Mouse (Mus musculus) bone marrow, adult 2 months (tissue): ENCODE data around the gene Eif1. TPM values are rescaled to one million over a fixed set of nuclear protein-coding genes. Genes with fewer than 3 reads are reported as not detected.

ENCODE experiments used
- H3K27ac ChIP-seq: fragments of 200-500 bp; 2 replicates; pipeline ENCODE4 v1.5.1; 2012; ENCODE audit warnings: low read depth, mild to moderate bottlenecking, control low read depth, inconsistent platforms, low read length; ENCODE audit not compliant: control insufficient read depth, poor library complexity, insufficient read depth
- H3K4me1 ChIP-seq: fragments of 200-500 bp; 2 replicates; pipeline ENCODE4 v1.6.1; 2011; ENCODE audit warnings: low read length; ENCODE audit not compliant: control insufficient read depth, insufficient read depth
- H3K4me3 ChIP-seq: fragments of 200-500 bp; replicated peaks from 2 replicates; pipeline ENCODE3; 2011; ENCODE audit warnings: mild to moderate bottlenecking, low read depth, low read length, control low read depth; ENCODE audit not compliant: control insufficient read depth
- CTCF ChIP-seq: fragments of 200-500 bp; IDR thresholded peaks from 2 replicates; pipeline ENCODE4 v1.5.1; 2011; ENCODE audit warnings: low read length, control low read depth; ENCODE audit not compliant: control insufficient read depth, insufficient read depth
- POLR2A ChIP-seq: fragments of 200-500 bp; IDR thresholded peaks from 2 replicates; pipeline ENCODE4 v1.6.1; 2011; ENCODE audit warnings: low read depth, mild to moderate bottlenecking, control low read depth, low read length, borderline replicate concordance; ENCODE audit not compliant: control insufficient read depth
- WGBS: fragments of 180-500 bp; shearing (Covaris S2); methylation state at CpG from one replicate; pipeline ENCODE4 v1.1.7; 2018; 5-methylcytosine and 5-hydroxymethylcytosine counted together
- polyA plus RNA-seq: library from polyadenylated mRNA; stranded (reverse); fragments of >200 nt; gene quantifications from 2 replicates; pipeline ENCODE4 v1.2.4, GENCODE M21; 2011; ENCODE audit warnings: low replicate concordance; ENCODE audit not compliant: missing spikeins, insufficient read depth, insufficient read length

Gene Eif1
- polyA plus RNA-seq, result 807 and 1,107 TPM in 2 replicates

DNA sequence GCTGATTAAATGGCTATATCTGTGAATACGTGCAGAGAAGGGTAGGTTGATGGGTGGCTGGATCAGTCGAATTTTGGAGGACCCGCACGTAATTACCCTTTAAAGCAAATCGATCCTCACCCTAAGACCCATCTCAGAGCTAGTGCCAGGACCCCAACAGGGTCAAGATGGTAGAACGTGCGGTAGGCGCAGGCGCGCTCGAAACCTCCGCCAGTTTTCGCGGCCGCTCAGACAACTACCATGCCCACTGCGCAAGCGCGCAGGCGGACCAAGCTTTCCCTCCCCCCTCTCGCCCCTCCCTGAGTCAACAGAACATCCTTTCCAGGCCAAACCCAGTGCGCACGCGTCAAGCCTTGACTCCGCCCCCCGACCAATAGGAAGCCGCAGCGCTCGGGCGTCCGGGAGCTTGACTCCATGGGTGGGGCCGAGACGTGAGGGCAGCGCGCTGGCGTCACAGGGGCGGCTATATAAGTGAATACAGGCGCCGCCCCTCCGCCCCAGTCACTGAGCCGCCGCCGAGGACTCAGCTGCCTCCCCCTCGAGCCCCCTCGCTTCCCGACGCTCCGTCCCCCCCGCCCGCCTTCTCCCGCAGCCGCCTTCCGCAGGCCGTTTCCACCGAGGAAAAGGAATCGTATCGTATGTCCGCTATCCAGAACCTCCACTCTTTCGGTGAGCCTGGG, at the start of gene Eif1:
Gene Eif1 (plus strand): TSS at position 394 of the 680 bp plus-strand sequence.
- peak within 1 kb of the TSS; percentile 99 for H3K27ac ChIP-seq
- TF ChIP-seq CTCF (no peak), POLR2A (peak; percentile 39; the same call in 1 of the 2 replicates)
- H3K4me3 ChIP-seq, result peak within 1 kb of the TSS; percentile 92
- no peaks in the 10 kb centered on the region; the same call in 1 of the 2 replicates for H3K4me1 ChIP-seq
- under 1% methylated on average over 58 of the region's 58 CpGs for WGBS

DNA sequence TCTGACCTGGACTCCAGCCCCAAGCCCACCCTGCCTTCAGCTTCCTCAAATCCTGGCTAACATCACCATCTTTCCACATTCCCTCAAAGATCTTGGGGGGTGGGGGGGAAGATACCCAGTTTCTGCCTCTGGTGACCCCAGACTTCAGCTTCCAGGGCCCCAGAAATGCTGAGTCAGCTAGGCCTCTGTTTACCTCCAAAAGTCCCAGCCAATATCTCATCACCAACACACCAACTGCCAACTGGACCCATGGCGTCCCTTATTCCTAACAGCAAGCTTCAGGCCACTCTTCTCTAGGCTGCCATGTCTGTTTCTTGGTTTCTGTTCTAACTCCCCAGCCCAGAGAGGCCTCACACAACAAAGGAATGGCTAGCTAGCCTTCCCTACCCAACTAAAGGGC, 47.8 kb upstream of the Eif1 start:
- 59% methylated on average over 1 of the region's 1 CpGs for WGBS
- Histone ChIP-seq H3K27ac (no peak overlapping the region), H3K4me3 (no peak overlapping the region), H3K4me1 (no peaks in the 10 kb centered on the region)
- TF ChIP-seq POLR2A (no peak), CTCF (no peak)

DNA sequence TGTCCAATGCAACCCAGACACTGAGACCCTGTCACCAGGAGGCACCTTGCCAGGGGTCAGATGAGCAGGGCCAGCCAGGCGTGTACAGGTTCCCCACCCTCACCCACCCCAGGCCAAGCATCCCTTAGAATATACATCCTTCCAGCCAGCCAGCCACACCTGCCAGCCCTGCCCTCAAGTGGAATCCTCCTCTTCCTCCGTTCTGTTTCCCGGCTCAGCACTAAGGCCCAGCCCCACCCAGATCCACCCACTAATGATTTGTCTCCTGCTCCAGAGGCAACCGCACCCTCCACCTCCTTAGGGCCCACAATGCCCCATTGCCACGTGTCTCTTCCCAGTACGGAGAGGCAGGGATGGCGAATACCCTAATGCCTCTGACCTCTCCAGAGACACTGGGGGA, 45.0 kb upstream of the Eif1 start:
- Histone ChIP-seq H3K27ac (no peak overlapping the region), H3K4me3 (no peak overlapping the region), H3K4me1 (no peaks in the 10 kb centered on the region)
- TF ChIP-seq CTCF (no peak), POLR2A (no peak)
- WGBS, result 73% methylated on average over 7 of the region's 7 CpGs

DNA sequence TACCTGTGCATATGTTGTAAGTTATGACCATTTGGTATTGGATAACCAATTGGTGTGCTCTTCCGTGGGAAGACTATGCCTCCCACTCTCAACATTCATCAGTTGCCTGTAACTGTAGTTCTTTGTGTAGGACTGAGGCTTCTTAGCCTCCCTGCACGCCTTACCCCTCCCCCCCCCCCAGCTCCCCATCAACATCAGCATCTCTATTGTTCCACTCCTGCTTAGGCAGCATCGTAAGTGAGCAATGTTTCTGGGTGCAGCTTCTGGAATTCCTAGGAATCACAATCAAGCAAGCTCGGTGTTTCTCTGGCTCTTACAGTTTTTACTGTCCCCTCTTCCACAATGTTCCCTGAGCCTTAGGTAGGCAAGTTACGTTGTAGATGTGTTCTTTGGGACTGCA, 44.2 kb upstream of the Eif1 start:
- Histone ChIP-seq H3K4me3 (no peak overlapping the region), H3K4me1 (no peaks in the 10 kb centered on the region), H3K27ac (no peak overlapping the region)
- TF ChIP-seq CTCF (no peak), POLR2A (no peak)
- 58% methylated on average over 5 of the region's 5 CpGs for WGBS

DNA sequence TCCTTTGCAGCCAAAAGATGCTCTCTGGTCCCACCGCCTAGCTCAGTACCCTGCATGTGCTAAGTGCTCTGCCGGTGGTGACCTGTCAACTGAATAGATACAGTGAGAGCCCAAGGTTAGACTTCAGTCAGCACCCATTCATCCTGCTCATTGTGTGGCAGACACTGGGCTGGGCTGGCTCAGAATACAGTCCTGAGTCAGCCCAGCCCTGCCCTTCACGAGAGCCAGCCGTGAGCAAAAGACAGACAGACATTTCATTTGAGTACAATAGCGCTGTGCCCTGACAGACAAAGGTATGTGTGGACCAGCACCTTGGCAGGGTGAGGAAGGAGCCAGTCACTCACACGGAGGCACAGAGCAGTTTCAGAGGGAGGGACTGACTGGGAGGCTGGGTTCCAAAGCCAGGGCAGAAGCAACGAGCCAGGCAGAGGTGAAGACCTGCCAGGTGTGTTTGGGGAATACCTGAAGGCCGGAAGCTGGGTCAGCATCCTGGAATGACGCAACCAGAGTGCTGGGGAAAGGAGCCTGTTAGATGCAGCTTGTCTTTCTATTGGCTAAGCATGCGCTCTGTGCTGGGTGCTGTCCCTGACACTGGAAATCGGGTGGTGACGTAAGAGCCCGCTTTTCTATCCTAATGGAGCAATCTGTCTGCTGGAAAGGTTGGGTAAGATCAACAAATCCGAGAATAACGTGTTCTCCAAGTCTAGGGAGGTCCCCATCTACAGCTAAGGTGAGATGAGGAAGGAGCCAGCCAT, 41.8 kb upstream of the Eif1 start:
- Histone ChIP-seq H3K4me3 (no peak overlapping the region), H3K4me1 (no peaks in the 10 kb centered on the region), H3K27ac (no peak overlapping the region)
- 57% methylated on average over 15 of the region's 15 CpGs for WGBS
- TF ChIP-seq POLR2A (no peak), CTCF (no peak)

DNA sequence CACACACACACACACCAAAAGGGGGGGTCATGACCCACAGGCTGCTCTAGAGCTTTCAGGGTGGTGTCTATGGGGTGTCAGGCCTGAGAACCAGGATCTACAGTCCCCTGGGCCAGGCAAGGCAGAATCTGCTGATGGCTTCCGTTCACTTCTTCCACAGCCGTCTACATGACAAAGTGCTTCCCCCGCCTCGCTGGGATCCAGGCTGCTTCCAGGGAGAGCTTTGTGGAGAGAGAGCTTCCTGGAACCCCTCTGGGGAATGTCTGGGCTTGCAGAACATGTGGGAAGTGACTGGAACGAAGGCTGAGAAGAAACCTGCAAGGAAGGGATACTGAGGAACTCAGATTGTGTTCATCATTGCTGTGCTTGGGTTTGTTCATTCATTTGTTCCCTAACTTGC, 40.9 kb upstream of the Eif1 start:
- WGBS, result 36% methylated on average over 5 of the region's 5 CpGs
- Histone ChIP-seq H3K4me3 (no peak overlapping the region), H3K27ac (no peak overlapping the region), H3K4me1 (no peaks in the 10 kb centered on the region; the same call in 1 of the 2 replicates)
- no peak for TF ChIP-seq POLR2A
- no peak for TF ChIP-seq CTCF

DNA sequence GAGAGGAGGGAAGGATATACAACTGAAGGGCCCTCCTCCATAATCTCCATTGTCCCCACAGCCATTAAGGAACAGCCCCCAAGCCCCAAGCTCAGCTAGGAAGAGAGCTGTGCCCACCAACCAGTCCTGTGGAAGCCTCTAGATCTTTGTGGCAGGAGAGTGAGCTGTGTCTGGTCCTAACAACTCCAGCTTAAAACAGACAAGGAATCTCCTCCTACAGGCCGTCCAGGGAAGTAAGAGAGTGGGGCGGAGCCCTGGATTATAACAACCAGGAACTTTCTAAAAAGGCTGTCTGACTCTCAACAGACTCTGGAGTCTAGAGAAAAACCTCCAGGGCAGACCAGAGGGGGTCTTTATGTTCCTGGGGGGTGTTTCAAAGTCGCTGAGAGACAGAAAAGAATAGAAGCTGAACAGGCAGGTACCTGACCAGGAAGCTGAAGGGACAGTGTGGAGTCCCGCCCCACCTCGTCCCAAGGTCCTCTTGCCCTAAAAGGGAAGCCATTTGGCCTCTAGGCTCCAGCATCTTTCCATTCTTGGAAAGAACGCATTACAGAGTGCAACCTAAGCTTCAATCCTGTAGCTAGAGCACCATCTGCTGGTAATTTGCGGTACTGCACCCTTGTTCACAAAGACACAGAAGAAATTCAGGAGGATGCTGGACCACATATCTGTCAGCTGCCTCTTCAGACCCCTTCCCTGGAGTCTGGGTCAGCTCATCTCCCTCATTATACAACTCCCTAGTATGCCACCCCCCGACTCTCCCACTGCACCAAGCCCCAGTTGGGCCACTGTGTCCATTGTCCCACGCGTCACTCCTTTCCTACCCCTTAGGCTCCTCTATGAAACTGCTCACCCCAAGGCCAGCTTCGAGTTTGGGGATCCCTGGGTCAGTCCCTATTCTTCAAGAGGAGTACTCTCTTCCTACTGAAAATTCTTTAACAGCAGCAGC, 37.8 kb upstream of the Eif1 start:
- TF ChIP-seq CTCF (peak; percentile 39; the same call in 1 of the 2 replicates), POLR2A (no peak)
- no peak overlapping the region for H3K27ac ChIP-seq
- 26% methylated on average over 11 of the region's 11 CpGs for WGBS
- H3K4me1 ChIP-seq, result no peaks in the 10 kb centered on the region; the same call in 1 of the 2 replicates
- H3K4me3 ChIP-seq, result no peak overlapping the region

DNA sequence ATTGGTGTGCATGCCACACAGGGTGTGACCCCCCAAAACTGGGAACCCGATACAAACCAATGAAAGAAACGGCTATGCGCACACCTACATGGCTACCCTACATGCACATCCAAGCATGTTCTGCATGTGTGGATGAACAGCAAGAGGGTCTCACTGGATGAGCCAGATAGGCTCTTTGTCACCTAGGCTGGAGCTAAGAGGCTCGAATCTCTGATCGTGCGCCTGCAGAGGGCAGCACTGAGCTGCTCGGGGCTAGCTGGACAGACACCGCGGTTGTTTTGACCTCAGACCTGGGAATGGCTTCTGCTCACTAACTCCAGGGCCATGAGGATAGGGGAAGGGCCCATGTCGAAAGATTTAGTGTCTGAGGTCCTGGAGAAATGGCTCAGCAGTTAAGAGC, 37.1 kb upstream of the Eif1 start:
- TF ChIP-seq CTCF, result peak; percentile 88
- TF ChIP-seq POLR2A, result no peak
- 23% methylated on average over 10 of the region's 10 CpGs for WGBS
- Histone ChIP-seq H3K27ac (no peak overlapping the region), H3K4me3 (no peak overlapping the region), H3K4me1 (no peaks in the 10 kb centered on the region; the same call in 1 of the 2 replicates)

DNA sequence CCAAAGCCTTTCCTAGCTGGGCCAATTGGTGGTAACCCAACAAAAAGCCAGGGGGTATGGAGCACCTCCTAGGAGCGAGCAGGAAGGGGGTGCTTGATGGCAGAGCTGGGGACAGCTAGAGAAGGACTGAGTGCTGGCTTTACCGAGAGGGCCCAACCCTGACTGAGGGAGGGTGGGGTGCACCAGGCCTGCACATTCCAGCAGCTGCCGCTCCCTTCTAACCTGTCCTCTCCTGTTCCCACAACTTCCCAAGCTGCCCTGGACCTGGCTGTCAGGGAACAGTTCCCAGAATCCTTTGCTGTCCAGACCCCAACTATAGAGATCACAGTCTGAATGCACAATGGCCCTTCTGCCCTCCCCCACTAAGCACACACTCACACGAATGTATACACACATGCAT, 34.7 kb upstream of the Eif1 start:
- Histone ChIP-seq H3K27ac (no peak overlapping the region), H3K4me1 (no peaks in the 10 kb centered on the region; the same call in 1 of the 2 replicates), H3K4me3 (no peak overlapping the region)
- WGBS, result 78% methylated on average over 4 of the region's 4 CpGs
- no peak for TF ChIP-seq CTCF
- no peak for TF ChIP-seq POLR2A
